Mouse (Mus musculus): ENCODE results near the gene Hic1. TPM values are rescaled to one million over a fixed set of nuclear protein-coding genes. Genes with fewer than 3 reads are reported as not detected.

The Hic1 gene
- polyA plus RNA-seq, 1 experiment from 2014 or later, result 2.8 TPM

DNA sequence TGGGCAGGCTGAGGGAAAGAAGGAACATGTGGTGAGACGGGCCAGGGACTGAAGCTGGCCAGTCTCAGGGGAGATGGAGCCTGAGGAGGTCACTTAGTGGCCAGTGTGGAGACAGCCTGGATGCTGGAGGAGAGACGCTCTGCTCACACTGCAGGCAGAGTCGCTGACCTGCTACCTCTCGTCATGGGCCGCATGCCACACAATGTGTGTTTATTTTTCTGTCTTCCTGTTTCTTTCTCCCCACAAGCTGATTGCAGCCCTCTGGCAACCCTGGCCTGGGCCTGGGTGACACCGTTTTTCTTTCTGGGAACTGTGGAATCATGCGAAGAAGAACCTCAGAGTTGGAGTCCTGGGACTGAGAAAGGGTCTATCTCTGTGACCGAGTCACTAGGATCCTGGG, 32.4 kb upstream of the Hic1 start:
- Histone ChIP-seq H3K4me3 (no peak overlapping the region), H3K4me1 (peaks cover 64% of the 10 kb centered on the region), H3K36me3 (replicated peaks) (no peaks in the 10 kb centered on the region), H3K9me3 (no peaks in the 10 kb centered on the region), H3K27me3 (replicated peaks) (no peaks in the 10 kb centered on the region), H3K9ac (no peak overlapping the region), H3K4me2 (no peak overlapping the region), H3K27ac (no peak overlapping the region)
- ATAC-seq (replicated peaks), result no peak
- 59% methylated on average over 8 of the region's 8 CpGs for WGBS

DNA sequence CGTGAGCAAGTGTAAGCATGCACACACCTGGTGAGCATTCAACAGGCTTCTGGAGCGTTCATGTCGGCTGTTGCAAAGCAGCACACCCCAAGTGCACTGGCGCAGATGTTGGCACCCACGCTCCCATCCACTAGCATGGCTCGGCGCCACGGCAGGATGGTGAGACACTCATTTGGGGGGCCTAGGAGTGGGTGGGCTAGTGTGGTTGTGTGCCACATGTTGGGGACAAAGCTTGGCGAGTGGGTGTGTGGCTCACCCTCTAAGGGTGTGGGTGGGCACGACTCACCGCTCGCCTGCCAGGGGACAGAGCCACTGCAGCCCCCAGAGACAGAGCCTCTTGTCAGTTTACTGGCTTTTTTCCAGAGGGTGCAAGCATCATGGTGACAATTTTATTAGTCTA, 31.6 kb upstream of the Hic1 start:
- Histone ChIP-seq H3K36me3 (replicated peaks) (no peaks in the 10 kb centered on the region), H3K4me2 (no peak overlapping the region), H3K4me1 (peaks cover 70% of the 10 kb centered on the region), H3K27ac (no peak overlapping the region), H3K27me3 (replicated peaks) (no peaks in the 10 kb centered on the region), H3K9me3 (no peaks in the 10 kb centered on the region), H3K4me3 (no peak overlapping the region), H3K9ac (no peak overlapping the region)
- no peak for ATAC-seq (replicated peaks)
- WGBS, result 83% methylated on average over 12 of the region's 12 CpGs

DNA sequence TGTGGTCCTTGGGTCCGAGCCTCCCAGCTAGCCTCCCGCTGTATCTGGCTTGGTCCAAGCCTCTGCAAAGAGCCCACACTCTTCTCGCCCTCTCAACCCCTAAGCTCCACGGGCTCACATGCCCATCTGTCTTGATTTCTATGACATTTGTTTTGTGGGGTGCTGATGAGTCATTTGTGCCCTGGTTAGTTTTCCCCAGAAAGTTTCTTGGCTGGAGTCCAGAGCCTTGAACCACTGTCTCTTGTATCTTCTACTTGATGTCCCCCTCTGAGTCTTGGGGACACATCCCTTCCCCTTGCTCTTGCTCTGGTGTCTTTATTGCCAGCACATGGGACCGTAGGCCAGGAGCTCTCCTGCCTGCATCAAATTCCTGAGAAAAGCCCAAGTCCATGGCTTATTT, 30.6 kb upstream of the Hic1 start:
- no peak overlapping the region for H3K27ac ChIP-seq
- ATAC-seq (replicated peaks), result no peak
- H3K27me3 ChIP-seq (replicated peaks), result no peaks in the 10 kb centered on the region
- WGBS, result 81% methylated on average over 5 of the region's 5 CpGs
- no peak overlapping the region for H3K4me2 ChIP-seq
- no peak overlapping the region for H3K9ac ChIP-seq
- no peaks in the 10 kb centered on the region for H3K9me3 ChIP-seq
- no peak overlapping the region for H3K4me3 ChIP-seq
- H3K36me3 ChIP-seq (replicated peaks), result no peaks in the 10 kb centered on the region
- peaks cover 76% of the 10 kb centered on the region for H3K4me1 ChIP-seq

DNA sequence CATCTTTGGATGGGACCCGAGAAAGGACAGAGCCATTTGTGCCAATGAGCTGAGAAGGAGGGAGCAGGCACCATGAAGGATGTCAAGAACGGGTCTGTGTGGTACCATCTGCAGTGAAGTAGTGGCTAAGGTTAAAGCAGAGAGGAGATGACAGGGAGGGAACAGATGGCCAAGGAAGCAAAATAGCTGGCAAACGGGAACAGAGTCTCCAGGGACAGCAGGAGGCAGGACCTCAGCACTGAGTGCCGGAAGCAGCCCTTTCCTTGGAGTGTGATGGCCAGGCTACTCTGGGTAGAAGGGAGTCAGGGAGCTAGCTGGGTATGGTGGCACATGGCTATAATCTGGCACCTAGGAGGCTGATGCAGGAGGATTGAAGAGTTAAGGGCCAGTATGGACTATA, 29.5 kb upstream of the Hic1 start:
- no peaks in the 10 kb centered on the region for H3K9me3 ChIP-seq
- no peak overlapping the region for H3K4me3 ChIP-seq
- peaks cover 78% of the 10 kb centered on the region for H3K4me1 ChIP-seq
- H3K4me2 ChIP-seq, result no peak overlapping the region
- H3K27ac ChIP-seq, result no peak overlapping the region
- no peaks in the 10 kb centered on the region for H3K27me3 ChIP-seq (replicated peaks)
- ATAC-seq (replicated peaks), result no peak
- 54% methylated on average over 4 of the region's 4 CpGs for WGBS
- no peaks in the 10 kb centered on the region for H3K36me3 ChIP-seq (replicated peaks)
- H3K9ac ChIP-seq, result no peak overlapping the region

DNA sequence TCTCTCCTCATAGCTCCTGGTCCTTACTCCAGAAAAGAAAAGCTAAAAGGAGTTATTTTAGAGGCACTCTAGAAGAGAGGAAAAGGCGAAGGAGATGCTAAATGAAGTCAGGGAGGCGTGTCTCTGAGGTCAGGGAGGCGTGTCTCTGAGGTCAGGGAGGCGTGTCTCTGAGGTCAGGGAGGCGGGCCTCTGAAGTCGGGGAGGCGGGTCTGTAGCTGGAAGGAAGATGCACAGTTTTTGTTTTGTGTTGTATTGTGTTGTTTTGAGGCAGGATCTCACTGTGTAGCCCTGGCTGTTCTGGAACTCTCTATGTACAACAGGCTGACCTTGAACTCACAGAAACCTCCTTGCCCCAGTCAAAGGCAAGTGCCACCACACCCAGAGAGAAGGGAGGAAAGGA, 28.6 kb upstream of the Hic1 start:
- Histone ChIP-seq H3K4me1 (peaks cover 79% of the 10 kb centered on the region), H3K9me3 (no peaks in the 10 kb centered on the region), H3K36me3 (replicated peaks) (no peaks in the 10 kb centered on the region), H3K4me3 (no peak overlapping the region), H3K4me2 (no peak overlapping the region), H3K9ac (no peak overlapping the region), H3K27ac (no peak overlapping the region), H3K27me3 (replicated peaks) (0 out of 2 replicates have a peak, but pooled peaks cover 4% of the 10 kb centered on the region)
- no peak for ATAC-seq (replicated peaks)
- 27% methylated on average over 7 of the region's 7 CpGs for WGBS

DNA sequence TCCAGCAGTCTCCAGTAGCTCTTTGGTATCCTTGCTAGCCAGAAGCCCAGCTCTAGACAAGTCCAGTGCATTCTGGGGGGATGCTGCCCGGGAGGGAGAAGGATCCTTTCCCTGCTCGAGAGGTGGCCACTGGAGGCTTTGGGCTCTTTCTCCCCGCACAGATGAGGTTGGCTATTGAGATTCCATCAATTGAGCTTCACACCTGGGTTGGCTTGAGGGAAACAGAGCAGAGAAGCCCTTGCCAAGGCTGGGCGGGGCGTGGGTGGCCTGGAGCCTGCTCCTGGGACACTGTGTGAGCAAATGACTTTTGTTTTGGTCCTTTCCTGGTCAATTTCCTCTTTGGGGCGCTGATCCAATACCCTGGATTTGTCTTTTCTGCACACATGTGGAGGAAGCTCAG, 26.8 kb upstream of the Hic1 start:
- peak overlapping the region; percentile 77; the same call in 1 of the 2 replicates for H3K27ac ChIP-seq

DNA sequence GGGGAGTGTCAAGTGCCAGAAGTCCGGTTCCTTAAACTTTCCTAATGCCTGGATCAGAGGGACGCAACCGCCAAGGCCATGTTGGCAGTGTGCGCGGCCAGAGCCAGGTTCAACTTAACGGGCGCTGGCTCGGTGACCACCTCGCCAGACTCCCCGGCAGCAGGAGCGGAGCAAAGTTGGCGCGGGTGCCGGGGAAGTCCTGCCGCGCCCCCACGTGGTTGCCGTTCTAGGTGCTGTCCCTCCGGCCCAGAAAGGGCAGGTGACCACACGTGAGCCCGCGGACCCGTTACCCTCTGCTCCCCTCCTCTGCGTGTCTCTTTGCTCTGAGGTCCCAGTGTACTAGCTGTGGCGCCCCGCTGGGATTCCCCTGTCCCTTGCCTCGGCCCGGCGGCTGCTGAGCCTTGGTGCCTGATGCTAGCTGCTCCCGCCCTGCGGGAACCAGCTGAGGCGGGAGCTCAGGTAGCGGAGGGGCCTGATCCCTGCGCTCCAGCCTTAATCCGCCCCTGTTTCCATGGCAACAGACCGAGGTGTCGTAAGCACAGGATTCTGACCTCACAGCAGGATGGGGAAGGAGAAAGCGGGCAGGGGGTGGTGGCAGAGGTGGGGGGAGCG, 25.6 kb upstream of the Hic1 start:
- peak overlapping the region; percentile 60 for H3K4me3 ChIP-seq
- WGBS, result under 1% methylated on average over 39 of the region's 39 CpGs
- no peaks in the 10 kb centered on the region for H3K36me3 ChIP-seq (replicated peaks)
- peak overlapping the region; percentile 64 for H3K4me2 ChIP-seq
- 0 out of 2 replicates have a peak, but pooled peaks cover 8% of the 10 kb centered on the region for H3K27me3 ChIP-seq (replicated peaks)
- H3K9ac ChIP-seq, result peak overlapping the region; percentile 66
- H3K27ac ChIP-seq, result peak overlapping the region; percentile 77
- ATAC-seq (replicated peaks), result peak; percentile 53
- H3K9me3 ChIP-seq, result no peaks in the 10 kb centered on the region
- H3K4me1 ChIP-seq, result peaks cover 71% of the 10 kb centered on the region

More for the DNA sequence above, 26.8 kb upstream of the Hic1 start:
- Histone ChIP-seq H3K36me3 (replicated peaks) (no peaks in the 10 kb centered on the region), H3K9me3 (no peaks in the 10 kb centered on the region), H3K9ac (peak overlapping the region; percentile 66; the same call in 1 of the 2 replicates), H3K4me1 (peaks cover 72% of the 10 kb centered on the region), H3K4me3 (peak overlapping the region; percentile 60), H3K4me2 (peak overlapping the region; percentile 64), H3K27me3 (replicated peaks) (0 out of 2 replicates have a peak, but pooled peaks cover 8% of the 10 kb centered on the region)
- WGBS, result 50% methylated on average over 6 of the region's 6 CpGs
- no peak for ATAC-seq (replicated peaks)

DNA sequence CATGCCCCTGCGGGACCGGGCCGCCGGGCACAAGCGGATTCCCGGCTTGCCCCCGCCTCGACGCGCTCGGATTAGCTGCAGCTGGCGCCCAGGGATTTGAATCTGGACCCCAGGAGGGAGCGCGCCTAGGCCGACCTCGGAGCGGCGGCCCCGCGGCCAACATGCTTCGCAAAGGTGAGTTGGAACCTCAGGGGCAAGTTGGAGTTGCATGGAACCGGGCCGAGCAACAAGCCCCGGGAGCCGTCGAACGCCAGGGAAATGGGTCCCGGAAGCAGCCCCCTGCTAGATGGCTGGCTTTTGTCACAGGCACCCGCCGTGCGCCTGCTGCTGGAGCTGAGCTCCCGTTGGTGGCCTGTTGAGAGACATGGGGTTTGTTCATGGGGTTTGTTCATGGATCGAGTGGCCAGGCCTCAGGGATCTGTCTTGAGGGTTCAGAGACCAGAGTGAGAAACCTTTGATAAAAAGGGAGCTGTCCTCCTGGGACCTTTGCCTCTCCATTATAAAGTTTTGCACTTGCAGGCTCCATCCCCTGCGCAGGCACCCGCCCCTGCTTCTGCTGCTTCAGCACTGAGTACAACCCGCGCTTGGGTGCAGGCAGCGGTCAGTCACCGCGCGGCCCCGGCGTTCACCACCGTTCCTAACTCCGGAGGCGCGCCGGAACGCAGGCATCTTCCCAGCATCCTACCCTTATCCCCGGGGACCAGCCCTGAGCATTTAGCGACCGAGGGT, 25.0 kb upstream of the Hic1 start:
- WGBS, result under 1% methylated on average over 52 of the region's 52 CpGs
- Histone ChIP-seq H3K9me3 (no peaks in the 10 kb centered on the region), H3K36me3 (replicated peaks) (no peaks in the 10 kb centered on the region), H3K27ac (peak overlapping the region; percentile 77), H3K4me2 (peak overlapping the region; percentile 64), H3K9ac (peak overlapping the region; percentile 66), H3K27me3 (replicated peaks) (0 out of 2 replicates have a peak, but pooled peaks cover 8% of the 10 kb centered on the region), H3K4me1 (peaks cover 78% of the 10 kb centered on the region), H3K4me3 (peak overlapping the region; percentile 60)
- ATAC-seq (replicated peaks), result no peak

DNA sequence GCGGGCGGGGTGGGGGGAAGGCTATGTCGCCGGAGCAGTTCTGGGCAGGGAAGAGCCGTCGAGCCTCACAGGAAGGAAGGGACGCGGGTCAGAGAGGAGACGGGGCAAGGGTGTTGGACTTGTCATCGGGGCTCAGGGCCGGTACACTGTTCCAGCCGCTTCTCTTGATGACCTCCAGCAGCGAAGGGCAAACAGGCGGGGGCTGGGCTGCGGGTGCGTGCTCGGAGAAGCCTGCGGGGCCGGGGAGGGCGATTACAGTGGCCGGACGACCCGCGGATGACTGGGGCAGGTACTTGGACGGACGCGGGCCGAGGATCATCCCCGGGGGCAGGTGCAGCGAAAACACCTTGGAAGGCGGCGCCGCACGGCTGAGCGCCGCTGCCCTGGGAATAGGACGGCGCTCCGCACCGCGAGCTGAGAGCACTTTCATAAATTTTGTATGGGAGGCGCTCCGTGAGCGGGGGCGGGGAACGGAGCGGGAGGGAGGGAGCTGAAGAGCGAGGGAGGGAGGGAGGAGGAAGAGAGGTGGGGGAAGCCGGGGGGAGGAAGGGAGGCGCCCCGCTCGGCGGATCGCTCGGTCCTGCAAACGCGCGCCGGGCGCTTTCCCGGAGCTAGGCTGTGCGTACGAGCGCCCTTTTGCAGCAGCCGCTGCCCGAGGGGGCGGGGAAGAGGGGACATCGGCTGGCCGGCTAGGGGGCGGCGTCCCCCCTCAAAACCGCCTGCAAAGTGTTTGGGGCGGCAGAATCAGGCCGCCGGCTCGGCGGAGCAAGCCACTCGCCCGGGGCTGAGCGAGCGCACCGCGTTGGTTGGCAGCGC, 24.1 kb upstream of the Hic1 start, which contains the start of gene Rtn4rl1:
TSS of gene Rtn4rl1 (plus strand) at position 528 of the 816 bp plus-strand sequence.
- H3K27me3 ChIP-seq (replicated peaks), result 0 out of 2 replicates have a peak, but pooled peaks cover 8% of the 10 kb centered on the region
- H3K4me3 ChIP-seq, result peak within 1 kb of the TSS; percentile 60
- peak within 1 kb of the TSS; percentile 64 for H3K4me2 ChIP-seq
- no peaks in the 10 kb centered on the region for H3K36me3 ChIP-seq (replicated peaks)
- under 1% methylated on average over 73 of the region's 84 CpGs for WGBS
- no peaks in the 10 kb centered on the region for H3K9me3 ChIP-seq
- ATAC-seq (replicated peaks), result peak; percentile 18
- H3K27ac ChIP-seq, result peak within 1 kb of the TSS; percentile 77
- H3K4me1 ChIP-seq, result peaks cover 78% of the 10 kb centered on the region
- peak within 1 kb of the TSS; percentile 66 for H3K9ac ChIP-seq

DNA sequence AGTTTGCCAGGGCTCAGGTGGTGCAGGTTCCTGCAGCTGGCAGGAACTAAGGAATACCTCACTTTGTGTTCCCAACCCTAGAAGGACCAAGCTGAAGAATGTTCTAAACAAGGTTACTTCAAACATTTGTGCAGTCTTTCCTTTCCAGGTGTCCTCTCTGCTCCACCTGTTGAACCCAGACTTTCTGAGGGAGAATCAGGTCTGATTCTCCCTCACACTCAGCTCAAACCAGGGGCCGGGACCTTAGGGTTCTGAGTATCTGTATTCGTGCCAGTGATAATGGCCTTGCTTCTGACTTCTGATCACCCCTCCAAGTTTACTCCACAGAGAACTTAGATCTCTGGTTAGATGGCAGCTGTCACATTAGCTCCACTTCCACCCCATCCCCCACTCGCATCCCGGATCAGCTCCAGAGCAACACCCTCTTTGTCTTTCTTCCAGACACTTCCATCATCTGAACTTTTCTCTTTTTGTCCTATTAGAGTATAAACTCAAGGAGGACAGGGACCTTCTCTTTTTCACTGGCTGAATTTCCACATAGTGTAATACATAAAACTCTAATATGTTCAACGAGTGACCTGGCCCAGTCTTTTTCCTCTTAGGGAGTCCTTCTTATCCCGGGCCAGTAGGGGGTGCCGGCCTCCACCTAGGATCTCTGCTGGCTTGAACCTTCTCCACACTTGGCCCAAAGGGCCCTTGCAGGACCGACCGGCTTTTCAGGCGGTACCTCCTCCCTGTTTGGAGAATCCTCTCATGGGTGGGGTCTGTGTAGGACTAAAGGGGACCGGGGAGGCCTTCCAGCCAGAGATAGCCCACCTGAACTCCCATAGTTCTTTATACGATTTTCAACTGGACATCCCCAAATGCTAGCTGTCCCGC, 23.3 kb upstream of the Hic1 start:
- WGBS, result 22% methylated on average over 13 of the region's 13 CpGs
- no peaks in the 10 kb centered on the region for H3K9me3 ChIP-seq
- H3K4me2 ChIP-seq, result peak overlapping the region; percentile 64
- peak overlapping the region; percentile 60 for H3K4me3 ChIP-seq
- peak overlapping the region; percentile 66; the same call in 1 of the 2 replicates for H3K9ac ChIP-seq
- peak; percentile 29; the same call in 1 of the 2 replicates for ATAC-seq (replicated peaks)
- no peak overlapping the region for H3K27ac ChIP-seq
- H3K36me3 ChIP-seq (replicated peaks), result no peaks in the 10 kb centered on the region
- peaks cover 69% of the 10 kb centered on the region for H3K4me1 ChIP-seq
- 0 out of 2 replicates have a peak, but pooled peaks cover 8% of the 10 kb centered on the region for H3K27me3 ChIP-seq (replicated peaks)

DNA sequence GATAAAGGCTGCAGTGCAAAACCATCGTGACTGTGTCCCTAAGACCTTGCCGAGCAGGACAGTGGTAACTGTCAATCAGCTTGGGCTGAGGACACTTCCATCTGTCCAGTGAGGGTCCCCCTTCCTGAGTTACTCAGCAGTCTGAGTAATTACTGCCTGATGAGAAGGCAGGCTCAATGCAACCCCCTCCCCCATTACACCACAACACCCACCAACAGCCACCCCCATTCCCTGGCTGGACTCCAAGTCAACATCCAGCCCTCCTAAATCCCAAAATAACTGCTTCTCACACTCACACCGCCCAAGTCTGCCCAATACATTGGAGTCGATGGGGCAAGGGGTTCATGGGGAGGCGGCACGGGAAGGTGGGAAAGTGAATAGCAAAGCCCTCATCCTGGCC, 22.5 kb upstream of the Hic1 start:
- Histone ChIP-seq H3K27ac (no peak overlapping the region), H3K36me3 (replicated peaks) (no peaks in the 10 kb centered on the region), H3K4me3 (no peak overlapping the region), H3K4me2 (no peak overlapping the region), H3K4me1 (peaks cover 63% of the 10 kb centered on the region), H3K27me3 (replicated peaks) (0 out of 2 replicates have a peak, but pooled peaks cover 8% of the 10 kb centered on the region), H3K9me3 (no peaks in the 10 kb centered on the region), H3K9ac (no peak overlapping the region)
- ATAC-seq (replicated peaks), result no peak
- 61% methylated on average over 6 of the region's 6 CpGs for WGBS
